Mouse (Mus musculus) embryonic facial prominence, embryonic 11.5 days (tissue): Measurements from ENCODE around the gene Taldo1. TPM values are rescaled to one million over a fixed set of nuclear protein-coding genes. Genes with fewer than 3 reads are reported as not detected.

ENCODE experiments used
- ATAC-seq: fragments of 200-750 bp; cut with Nextera tagmentation; replicated peaks from 2 replicates; pipeline ENCODE4 v1.8.0; 2017; ENCODE audit warnings: low read depth; ENCODE audit not compliant: insufficient number of reproducible peaks, low FRiP score, low TSS enrichment
- DNase-seq: peaks from one replicate; pipeline ENCODE4 v3.0.0-alpha.2; 2015; ENCODE audit warnings: low spot score
- H3K27ac ChIP-seq: fragments of 300-500 bp; sonication (generic); replicated peaks from 2 replicates; pipeline ENCODE4 v1.5.1; 2014; ENCODE audit warnings: mild to moderate bottlenecking, low read depth, low read length, control low read depth
- H3K27me3 ChIP-seq: fragments of 300-500 bp; sonication (generic); 2 replicates; pipeline ENCODE4 v1.6.1; 2014; ENCODE audit warnings: mild to moderate bottlenecking, low read length, moderate library complexity, mixed read lengths; ENCODE audit not compliant: control insufficient read depth, insufficient read depth
- H3K36me3 ChIP-seq: fragments of 300-500 bp; sonication (generic); replicated peaks from 2 replicates; pipeline ENCODE4 v1.6.1; 2014; ENCODE audit warnings: low read depth, mild to moderate bottlenecking, low read length, moderate library complexity, mixed read lengths; ENCODE audit not compliant: control insufficient read depth, insufficient read depth
- H3K4me1 ChIP-seq: fragments of 300-500 bp; sonication (generic); 2 replicates; pipeline ENCODE4 v1.6.1; 2014; ENCODE audit warnings: low read length, mixed read lengths; ENCODE audit not compliant: control insufficient read depth, insufficient read depth
- H3K4me2 ChIP-seq: fragments of 300-500 bp; sonication (generic); 2 replicates; pipeline ENCODE4 v1.6.1; 2014; ENCODE audit warnings: low read depth, mild to moderate bottlenecking, control low read depth, low read length, moderate library complexity
- H3K4me3 ChIP-seq: fragments of 300-500 bp; sonication (generic); 2 replicates; pipeline ENCODE4 v1.5.1; 2014; ENCODE audit warnings: low read depth, low read length, control low read depth
- H3K9ac ChIP-seq: fragments of 300-500 bp; sonication (generic); replicated peaks from 2 replicates; pipeline ENCODE4 v1.6.1; 2014; ENCODE audit warnings: mild to moderate bottlenecking, control low read depth, low read length
- H3K9me3 ChIP-seq: fragments of 300-500 bp; sonication (generic); replicated peaks from 2 replicates; pipeline ENCODE4 v1.6.1; 2016; ENCODE audit warnings: mild to moderate bottlenecking, low read length, inconsistent platforms, mixed read lengths; ENCODE audit not compliant: control insufficient read depth
- WGBS: fragments of 180-500 bp; shearing (Covaris S2); extraction: QIAGEN DNeasy Blood & Tissue Kit; methylation state at CpG from one replicate; pipeline ENCODE4 v1.1.7; 2014; 5-methylcytosine and 5-hydroxymethylcytosine counted together
- polyA plus RNA-seq: library from polyadenylated mRNA; unstranded; fragments of >200 nt; fragmentation: Nextera tagmentation; extraction: Ambion mirVana; gene quantifications from 2 replicates; pipeline ENCODE4 v1.2.1, GENCODE M21; 2014

The Taldo1 gene
- polyA plus RNA-seq, 1 experiment from 2014 or later = 364 TPM

- Histone ChIP-seq H3K4me3 (no peak overlapping the region), H3K27me3 (no peaks in the 10 kb centered on the region), H3K4me2 (no peak overlapping the region), H3K36me3 (no peaks in the 10 kb centered on the region), H3K9me3 (no peaks in the 10 kb centered on the region), H3K4me1 (no peaks in the 10 kb centered on the region), H3K9ac (no peak overlapping the region), H3K27ac (no peak overlapping the region)
- ATAC-seq = no peak
- no peak for DNase-seq
- 68% methylated on average over 6 of the region's 6 CpGs for WGBS
Measured at GRCm38 (mm10) chr7:141373611-141374010, 18.4 kb upstream of the Taldo1 start.

DNA sequence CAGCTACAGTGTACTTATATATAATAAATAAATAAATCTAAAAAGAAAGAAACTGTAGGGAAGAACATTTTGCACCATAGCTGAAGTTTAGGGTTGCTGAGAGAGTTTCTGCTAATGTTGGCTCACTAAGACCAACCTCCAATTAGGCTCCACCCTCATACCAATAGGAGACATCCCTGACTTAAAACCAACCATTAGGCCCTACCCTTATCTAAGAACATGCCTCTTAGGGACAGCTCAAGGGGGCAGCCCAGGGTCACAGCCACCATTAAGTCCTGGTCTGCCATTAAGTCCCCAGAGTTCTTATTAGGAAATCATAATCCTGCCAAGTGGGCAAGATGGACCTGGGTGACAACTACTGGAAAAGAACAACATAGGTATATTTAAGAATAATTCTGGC, 17.6 kb upstream of the Taldo1 start:
- ATAC-seq = no peak
- DNase-seq = no peak

DNA sequence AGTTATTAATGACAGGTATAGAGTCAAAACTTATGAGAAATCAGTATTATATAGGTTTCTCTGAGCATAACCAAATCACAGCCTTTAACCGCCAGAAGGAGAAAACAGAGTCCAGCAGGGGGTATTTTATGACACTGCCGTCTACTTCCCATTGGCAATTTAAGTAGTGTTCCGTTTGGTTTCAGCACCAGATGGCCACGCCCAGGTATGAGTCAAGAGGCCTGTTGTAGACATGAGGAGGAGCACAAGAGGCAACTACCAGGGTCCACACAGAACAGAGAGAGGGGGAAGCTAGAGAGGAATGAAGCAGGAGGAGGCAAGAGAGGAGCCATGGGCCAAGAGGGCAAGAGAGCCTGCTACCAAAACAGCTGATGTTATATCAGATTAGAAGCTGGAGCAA, 12.4 kb upstream of the Taldo1 start:
- Histone ChIP-seq H3K36me3 (no peaks in the 10 kb centered on the region), H3K4me1 (no peaks in the 10 kb centered on the region), H3K9ac (no peak overlapping the region), H3K4me3 (no peak overlapping the region), H3K9me3 (no peaks in the 10 kb centered on the region), H3K27ac (no peak overlapping the region), H3K4me2 (no peak overlapping the region), H3K27me3 (no peaks in the 10 kb centered on the region)
- WGBS = 63% methylated on average over 4 of the region's 4 CpGs
- DNase-seq = no peak
- no peak for ATAC-seq

More for the DNA sequence above, 17.6 kb upstream of the Taldo1 start:
- Histone ChIP-seq H3K36me3 (no peaks in the 10 kb centered on the region), H3K27ac (no peak overlapping the region), H3K4me1 (no peaks in the 10 kb centered on the region), H3K4me2 (no peak overlapping the region), H3K9ac (no peak overlapping the region), H3K4me3 (no peak overlapping the region), H3K27me3 (no peaks in the 10 kb centered on the region), H3K9me3 (no peaks in the 10 kb centered on the region)

- 75% methylated on average over 4 of the region's 4 CpGs for WGBS
- H3K27ac ChIP-seq = no peak overlapping the region
- no peak overlapping the region for H3K9ac ChIP-seq
- H3K4me3 ChIP-seq = no peak overlapping the region
- ATAC-seq (no peak), DNase-seq (no peak)
- H3K36me3 ChIP-seq = no peaks in the 10 kb centered on the region
- no peaks in the 10 kb centered on the region for H3K27me3 ChIP-seq
- H3K4me1 ChIP-seq = no peaks in the 10 kb centered on the region
- H3K4me2 ChIP-seq = no peak overlapping the region
- no peaks in the 10 kb centered on the region for H3K9me3 ChIP-seq
Measured at GRCm38 (mm10) chr7:141381068-141381835, 10.7 kb upstream of the Taldo1 start.

GRCm38 (mm10) chr7:141387807-141388486, 4.1 kb upstream of the Taldo1 start:
- no peak overlapping the region for H3K9ac ChIP-seq
- H3K4me3 ChIP-seq = no peak overlapping the region
- H3K4me2 ChIP-seq = no peak overlapping the region
- no peaks in the 10 kb centered on the region; the same call in 1 of the 2 replicates for H3K4me1 ChIP-seq
- H3K9me3 ChIP-seq = no peaks in the 10 kb centered on the region
- 55% methylated on average over 2 of the region's 2 CpGs for WGBS
- no peaks in the 10 kb centered on the region for H3K27me3 ChIP-seq
- no peaks in the 10 kb centered on the region for H3K36me3 ChIP-seq
- ATAC-seq (no peak), DNase-seq (no peak)
- H3K27ac ChIP-seq = no peak overlapping the region

DNA sequence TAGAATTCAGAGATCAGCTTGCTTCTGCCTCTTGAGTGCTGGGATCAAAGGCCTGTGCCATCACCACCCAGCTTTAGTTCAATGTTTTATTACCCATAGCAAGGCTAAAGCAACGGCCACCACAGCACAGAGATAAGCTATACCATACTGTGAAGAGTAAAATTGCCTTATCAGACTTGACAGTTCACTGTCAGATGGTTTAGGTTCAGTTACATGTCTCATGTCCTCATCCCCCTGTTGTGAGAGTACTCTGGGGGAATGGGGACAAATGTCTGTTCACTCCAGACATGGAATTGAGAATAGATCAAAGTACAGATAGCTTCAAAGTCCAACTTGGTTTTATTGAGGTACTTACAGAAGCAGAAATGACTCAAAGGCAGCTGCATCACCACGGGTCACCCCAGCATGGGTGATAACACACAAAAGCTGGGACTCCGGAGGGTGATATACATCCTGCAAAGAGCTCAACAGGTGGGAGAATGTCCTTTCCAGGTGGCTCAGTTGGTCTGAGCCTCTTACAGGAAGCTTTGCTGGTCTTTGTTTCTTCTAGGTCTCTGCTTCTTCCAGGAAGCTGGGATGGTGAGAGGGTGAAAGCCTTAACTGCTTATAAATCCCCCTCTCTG, 3.4 kb upstream of the Taldo1 start:
- ATAC-seq = no peak
- Histone ChIP-seq H3K4me3 (no peak overlapping the region), H3K9ac (no peak overlapping the region), H3K27me3 (no peaks in the 10 kb centered on the region), H3K9me3 (no peaks in the 10 kb centered on the region), H3K27ac (no peak overlapping the region), H3K4me1 (no peaks in the 10 kb centered on the region; the same call in 1 of the 2 replicates), H3K4me2 (no peak overlapping the region), H3K36me3 (no peaks in the 10 kb centered on the region)
- no peak for DNase-seq
- 60% methylated on average over 3 of the region's 3 CpGs for WGBS

DNA sequence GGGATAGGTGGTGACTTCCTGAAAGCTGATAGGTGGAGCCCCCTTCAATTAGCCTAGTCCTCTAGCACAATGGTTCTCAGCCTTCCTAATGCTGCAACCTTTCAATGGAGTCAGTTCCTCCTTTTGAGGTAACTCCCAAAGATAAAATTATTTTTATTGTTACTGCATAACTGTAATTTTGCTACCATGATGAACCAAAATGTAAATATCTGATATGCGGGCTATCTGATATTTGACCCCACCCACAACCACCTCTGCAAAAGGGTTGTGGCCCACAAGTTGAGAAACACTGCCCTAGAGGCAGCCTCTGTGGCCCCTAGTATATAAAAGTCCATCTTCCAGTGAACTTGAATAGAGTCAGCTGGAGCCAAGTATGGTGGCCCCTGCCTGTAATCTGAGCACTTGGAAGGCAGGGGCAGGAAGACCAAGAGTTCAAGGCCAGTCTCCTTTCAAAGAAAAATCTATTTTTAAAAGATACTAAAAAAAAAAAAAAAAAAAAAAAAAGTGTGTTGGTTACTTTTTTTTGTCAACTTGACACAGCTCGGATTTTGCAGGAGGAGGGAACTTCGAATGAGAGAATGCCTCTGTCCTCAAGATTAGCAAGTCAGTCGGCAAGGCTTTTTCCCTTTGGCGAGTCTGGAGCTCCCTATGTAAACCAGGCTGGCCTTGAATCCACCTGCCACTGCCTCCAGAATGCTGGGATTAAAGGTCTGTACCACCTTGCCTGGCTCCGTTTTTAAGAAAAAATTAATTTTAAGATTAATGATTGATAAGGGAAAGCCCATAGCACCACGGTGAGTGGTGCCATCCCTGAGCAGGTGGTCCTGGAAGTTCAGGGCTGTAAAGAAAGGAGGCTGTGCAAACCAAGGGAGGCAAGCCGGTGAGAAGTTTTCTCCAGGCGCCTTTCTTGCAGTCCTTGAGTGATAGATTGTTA, 1.4 kb upstream of the Taldo1 start:
- H3K9ac ChIP-seq = no peak overlapping the region
- H3K36me3 ChIP-seq = no peaks in the 10 kb centered on the region
- WGBS = 59% methylated on average over 9 of the region's 9 CpGs
- no peaks in the 10 kb centered on the region; the same call in 1 of the 2 replicates for H3K4me1 ChIP-seq
- ATAC-seq (no peak), DNase-seq (no peak)
- H3K9me3 ChIP-seq = no peaks in the 10 kb centered on the region
- no peak overlapping the region for H3K4me3 ChIP-seq
- no peaks in the 10 kb centered on the region for H3K27me3 ChIP-seq
- no peak overlapping the region for H3K27ac ChIP-seq
- H3K4me2 ChIP-seq = no peak overlapping the region
